Mouse (Mus musculus) brain, adult 10 weeks (tissue): ENCODE data around the gene Nap1l5. TPM values are rescaled to one million over a fixed set of nuclear protein-coding genes. Genes with fewer than 3 reads are reported as not detected.

Source experiments
- polyA plus RNA-seq: library from polyadenylated mRNA; stranded (reverse); fragments of 350-450 nt; fragmentation: Illumina TruSeq; extraction: RNeasy Lipid Tissue Mini Kit (QIAGEN cat#74804); gene quantifications from one replicate; pipeline ENCODE4 v1.2.3, GENCODE M21; 2015; ENCODE audit warnings: low read depth, low replicate concordance

Gene Nap1l5
- polyA plus RNA-seq = 611 TPM

DNA sequence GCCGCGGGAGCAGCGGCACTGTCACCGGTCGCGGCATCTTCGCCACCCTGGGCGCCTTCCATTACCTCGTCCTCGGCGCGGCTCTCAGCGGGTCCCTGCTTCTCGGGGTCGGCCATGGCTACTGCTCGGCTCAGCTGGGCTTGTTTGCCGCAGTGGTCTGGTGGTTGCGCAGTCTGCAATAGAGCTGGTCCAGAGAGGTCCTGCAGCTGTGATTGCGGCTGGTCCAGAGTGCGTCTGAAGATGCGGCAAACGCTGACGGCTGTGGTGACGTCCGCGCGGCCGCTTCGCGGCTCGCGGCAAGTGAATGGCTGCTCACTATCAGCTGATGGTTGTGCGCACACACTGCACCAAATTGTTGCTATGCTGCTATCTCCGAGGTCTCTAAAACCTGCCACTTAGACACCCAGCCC is at the start of gene Nap1l5:
Nap1l5 (minus strand) TSS at position 225 of the 410 bp plus-strand sequence.

Other genes with a start within 250 kb of the Nap1l5 start
- gene Herc3, start 75.6 kb downstream of the Nap1l5 start, polyA plus RNA-seq = 125 TPM
- gene Fam13a, start 117.5 kb upstream of the Nap1l5 start, polyA plus RNA-seq = 10.3 TPM